Mouse (Mus musculus) embryo, embryonic 11.5 days (tissue): ENCODE measurements around the gene Hist1h2an.
"Not testable (repeated sequence)": the region's sequence is repeated elsewhere in the genome, so short reads cannot be mapped to it uniquely, and the experiment has no call there.

ENCODE experiments used
- DNase-seq: peaks from one replicate; pipeline ENCODE4 v3.0.0-alpha.2; 2012; ENCODE audit warnings: low read depth, low spot score

Gene Hist1h2an

GRCm38 (mm10) chr13:21786899-21787629, at the start of gene Hist1h2an, which contains the start of gene Hist1h2bp:
Gene Hist1h2an, minus strand, starts transcription at chr13:21787218.
Gene Hist1h2bp, plus strand, starts transcription at chr13:21787461.
- peak; percentile 93 for DNase-seq

GRCm38 (mm10) chr13:21833461-21833860, 46.4 kb upstream of the Hist1h2an start, which contains the start of the genes Hist1h2ap and Hist1h2br:
Gene Hist1h2ap, minus strand, starts transcription at chr13:21833507.
Gene Hist1h2br, plus strand, starts transcription at chr13:21833743.
- DNase-seq = not testable (repeated sequence)

DNA sequence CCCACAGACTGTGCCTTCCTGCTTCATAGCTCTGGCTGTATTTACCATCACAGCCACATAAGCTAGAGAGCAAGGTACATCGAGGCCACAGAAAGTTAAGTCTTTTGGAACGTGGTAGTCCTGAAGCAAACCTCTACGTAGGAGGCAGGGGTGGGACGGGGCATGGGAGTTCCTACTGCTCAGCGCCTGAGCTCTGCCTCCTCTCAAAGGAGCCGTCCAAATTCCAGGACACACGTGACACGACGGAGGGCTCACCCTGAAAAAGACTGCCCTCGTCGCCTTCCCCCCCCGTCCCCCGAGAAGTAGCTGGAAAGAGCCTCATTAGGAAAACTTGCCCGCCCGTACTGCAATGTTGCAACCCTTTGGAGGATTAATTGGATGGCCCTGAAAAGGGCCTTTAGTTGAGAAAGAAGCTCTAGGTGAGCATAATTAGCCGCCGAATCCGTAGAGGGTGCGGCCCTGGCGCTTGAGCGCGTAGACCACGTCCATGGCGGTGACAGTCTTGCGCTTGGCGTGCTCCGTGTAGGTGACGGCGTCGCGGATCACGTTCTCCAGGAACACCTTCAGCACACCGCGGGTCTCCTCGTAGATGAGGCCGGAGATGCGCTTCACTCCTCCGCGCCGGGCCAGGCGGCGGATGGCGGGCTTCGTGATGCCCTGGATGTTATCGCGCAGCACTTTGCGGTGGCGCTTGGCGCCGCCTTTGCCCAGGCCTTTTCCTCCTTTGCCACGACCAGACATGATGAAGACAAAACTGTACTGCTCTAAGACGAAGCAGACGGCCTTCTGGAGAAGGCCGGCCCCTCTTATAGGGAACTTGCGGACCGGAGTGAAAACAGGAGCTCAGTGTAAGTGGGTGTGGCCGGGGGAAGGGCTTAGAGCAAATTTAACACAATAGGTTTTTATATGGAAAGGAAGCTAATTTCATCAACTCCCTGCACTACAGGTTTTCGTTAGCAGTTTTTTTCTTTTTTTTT, 44.7 kb upstream of the Hist1h2an start, which contains the start of gene Hist1h4n:
Gene Hist1h4n (minus strand): TSS at position 779 of the 977 bp plus-strand sequence.
- not testable (repeated sequence) for DNase-seq

- DNase-seq = no peak
Observed at GRCm38 (mm10) chr13:21830344-21830743, 43.3 kb upstream of the Hist1h2an start.

DNA sequence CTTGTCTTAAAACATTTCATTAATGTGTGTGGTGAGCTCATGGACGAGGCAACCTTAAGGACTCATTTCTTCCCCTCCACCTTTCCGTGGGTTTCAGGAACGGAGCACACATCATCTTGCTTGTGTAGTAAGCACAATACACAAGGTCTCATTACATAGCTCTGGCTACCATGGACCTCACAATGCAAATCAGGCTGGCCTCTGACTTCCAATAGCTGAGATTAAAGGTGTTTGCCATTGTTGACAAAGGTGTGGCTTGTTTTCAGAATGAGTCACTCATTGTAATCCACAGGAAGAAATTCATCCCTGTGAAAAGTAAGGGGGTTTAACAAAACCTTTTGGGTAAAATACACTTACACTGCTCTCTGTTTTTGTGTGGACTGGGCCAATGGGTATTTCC, 41.5 kb upstream of the Hist1h2an start:
- no peak for DNase-seq

DNA sequence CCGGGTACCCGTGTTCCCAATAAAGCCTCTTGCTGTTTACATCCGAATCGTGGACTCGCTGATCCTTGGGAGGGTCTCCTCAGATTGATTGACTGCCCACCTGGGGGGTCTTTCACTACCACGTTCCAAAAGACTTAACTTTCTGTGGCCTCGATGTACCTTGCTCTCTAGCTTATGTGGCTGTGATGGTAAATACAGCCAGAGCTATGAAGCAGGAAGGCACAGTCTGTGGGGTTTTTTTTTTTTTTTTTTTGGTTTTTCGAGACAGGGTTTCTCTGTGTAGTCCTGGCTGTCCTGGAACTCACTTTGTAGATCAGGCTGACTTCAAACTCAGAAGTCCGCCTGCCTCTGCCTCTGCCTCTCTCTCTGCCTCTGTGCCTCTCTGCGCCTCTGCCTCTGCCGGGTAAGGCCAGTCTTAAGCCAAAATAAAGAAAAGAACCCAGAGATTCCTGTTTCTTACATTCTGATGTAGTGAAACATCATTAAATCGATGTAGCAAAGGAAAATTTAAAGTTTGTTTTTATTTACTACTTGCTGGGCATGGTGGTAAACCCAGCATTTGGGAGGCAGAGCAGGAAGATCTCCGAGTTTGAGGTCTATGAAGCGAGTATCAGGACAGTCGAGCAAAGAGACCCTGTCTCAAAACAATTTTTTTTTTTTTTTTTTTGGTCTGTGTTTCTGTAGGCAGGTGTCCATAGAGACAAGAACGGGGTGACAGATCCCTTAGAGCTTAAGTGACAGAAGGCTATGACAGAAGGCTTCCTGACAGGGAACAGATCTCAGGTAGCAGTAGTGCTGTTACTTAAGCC, 33.3 kb upstream of the Hist1h2an start:
- DNase-seq = not testable (repeated sequence)

DNA sequence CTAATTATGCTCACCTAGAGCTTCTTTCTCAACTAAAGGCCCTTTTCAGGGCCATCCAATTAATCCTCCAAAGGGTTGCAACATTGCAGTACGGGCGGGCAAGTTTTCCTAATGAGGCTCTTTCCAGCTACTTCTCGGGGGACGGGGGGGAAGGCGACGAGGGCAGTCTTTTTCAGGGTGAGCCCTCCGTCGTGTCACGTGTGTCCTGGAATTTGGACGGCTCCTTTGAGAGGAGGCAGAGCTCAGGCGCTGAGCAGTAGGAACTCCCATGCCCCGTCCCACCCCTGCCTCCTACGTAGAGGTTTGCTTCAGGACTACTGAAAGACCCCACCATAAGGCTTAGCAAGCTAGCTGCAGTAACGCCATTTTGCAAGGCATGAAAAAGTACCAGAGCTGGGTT, 25.1 kb upstream of the Hist1h2an start:
- DNase-seq = not testable (repeated sequence)

- not testable (repeated sequence) for DNase-seq
Observed at GRCm38 (mm10) chr13:21811539-21811938, 24.5 kb upstream of the Hist1h2an start, which contains the start of gene Hist1h4m. Gene Hist1h4m, plus strand, starts transcription at chr13:21811746.

- DNase-seq = not testable (repeated sequence)
Observed at GRCm38 (mm10) chr13:21811074-21811473, 24.1 kb upstream of the Hist1h2an start.

DNA sequence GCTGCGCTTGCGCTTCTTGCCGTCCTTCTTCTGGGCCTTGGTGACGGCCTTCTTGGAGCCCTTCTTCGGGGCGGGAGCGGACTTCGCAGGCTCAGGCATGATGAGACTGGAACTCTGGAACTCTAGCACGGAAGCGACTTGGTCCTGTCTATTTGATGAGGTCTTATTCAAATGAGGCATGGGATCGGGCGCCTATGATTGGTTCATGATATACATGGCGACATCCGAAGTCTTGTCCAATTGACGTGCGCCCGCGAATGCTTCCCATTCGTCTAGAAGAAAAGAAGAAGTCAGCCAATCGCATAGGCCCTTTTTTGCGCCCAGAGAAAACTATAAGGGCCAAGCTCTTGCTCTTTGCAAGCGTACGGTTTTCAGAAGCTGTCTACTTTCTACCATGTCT, 23.1 kb upstream of the Hist1h2an start, which contains the start of the genes Hist1h2bq and Hist1h2ao:
Gene Hist1h2bq (minus strand): TSS at position 125 of the 400 bp plus-strand sequence.
Gene Hist1h2ao (plus strand): TSS at position 393 of the 400 bp plus-strand sequence.
- DNase-seq = not testable (repeated sequence)

GRCm38 (mm10) chr13:21803058-21803457, 16.0 kb upstream of the Hist1h2an start:
- DNase-seq = not testable (repeated sequence)

GRCm38 (mm10) chr13:21797163-21797562, 10.1 kb upstream of the Hist1h2an start:
- DNase-seq = not testable (repeated sequence)

DNA sequence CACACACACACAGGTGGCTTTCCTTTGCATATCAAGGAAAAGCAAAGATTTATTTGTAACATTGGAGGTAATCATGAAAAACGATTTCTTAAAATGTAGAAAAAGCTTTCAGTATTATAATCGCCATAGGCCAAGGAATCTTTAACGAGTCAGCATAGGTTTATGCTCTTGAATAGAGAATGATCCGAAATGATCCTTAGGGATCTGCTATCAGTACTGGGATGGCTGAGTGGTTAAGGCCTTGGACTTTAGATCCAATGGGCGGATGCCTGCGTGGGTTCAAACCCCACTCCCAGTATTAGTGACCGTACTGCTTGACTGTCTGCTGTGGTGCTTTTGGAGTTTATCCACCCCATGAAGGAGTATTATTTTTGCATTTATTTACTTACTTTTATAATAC, 8.6 kb upstream of the Hist1h2an start:
- no peak for DNase-seq

DNA sequence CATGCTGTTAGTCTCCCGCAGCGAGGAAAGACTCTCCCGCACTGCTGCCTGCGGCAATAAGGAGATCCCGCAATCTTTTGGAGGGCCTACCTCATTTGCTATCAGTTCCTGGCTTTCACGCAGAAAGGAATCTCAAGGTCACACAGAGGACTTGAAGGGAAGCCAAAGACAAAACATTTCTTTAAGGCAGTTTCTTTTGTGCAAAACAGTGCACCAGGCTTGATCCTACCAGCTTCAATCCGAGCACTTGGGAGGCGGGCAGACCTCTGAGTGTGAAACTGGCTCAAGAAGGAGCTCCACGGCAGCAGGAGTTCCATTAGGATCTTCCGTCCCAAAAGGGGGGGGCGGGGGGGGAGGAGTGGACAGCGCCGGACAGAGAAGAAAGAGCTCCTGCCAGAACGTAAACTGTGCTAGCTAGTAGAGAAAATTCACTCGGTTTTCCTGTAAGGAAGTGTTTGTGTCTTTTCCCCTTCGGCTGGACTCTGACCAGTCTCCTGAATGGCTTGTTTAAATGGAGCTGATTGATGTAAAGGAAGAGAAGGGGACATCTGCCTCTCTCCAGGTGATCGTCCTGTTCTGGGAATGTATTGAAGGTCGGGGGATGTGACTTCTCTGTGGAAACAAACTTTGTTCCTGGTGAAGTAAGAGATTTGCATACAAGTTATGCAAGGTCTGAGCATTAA, 3.7 kb upstream of the Hist1h2an start:
- no peak for DNase-seq

- no peak for DNase-seq
Observed at GRCm38 (mm10) chr13:21789925-21790324, 2.9 kb upstream of the Hist1h2an start.

GRCm38 (mm10) chr13:21787760-21788593, 959 bp upstream of the Hist1h2an start:
- no peak for DNase-seq

DNA sequence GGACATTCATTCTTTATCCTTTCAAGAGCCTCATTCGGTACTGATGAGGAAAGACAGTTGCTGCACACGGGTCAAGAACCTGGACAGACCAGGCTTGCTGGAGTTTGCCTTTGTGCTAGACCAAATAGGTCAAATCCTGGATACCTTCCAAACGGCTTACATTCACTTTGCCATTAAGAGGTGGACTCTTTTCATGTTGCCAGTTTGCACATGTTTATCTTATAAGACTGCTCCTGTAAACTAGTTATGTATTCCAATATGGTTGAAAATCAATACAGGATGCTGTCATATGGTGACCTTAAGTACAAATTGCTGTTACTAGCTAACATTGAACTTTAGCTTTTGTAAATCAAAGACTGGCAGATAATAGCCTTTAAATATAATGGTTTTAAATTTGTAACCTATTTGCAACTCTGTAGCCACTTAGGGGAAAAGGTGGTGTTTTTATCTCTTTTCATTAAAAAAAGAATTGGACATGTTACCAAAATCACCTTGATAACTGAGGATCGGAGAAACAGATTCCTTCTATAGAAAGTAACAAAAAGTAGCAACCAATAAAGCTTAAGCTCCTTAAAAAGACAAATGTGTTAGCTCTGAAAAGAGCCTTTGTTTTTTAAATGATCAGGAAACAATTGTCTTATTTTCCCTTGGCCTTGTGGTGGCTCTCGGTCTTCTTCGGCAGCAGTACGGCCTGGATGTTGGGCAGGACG, 674 bp downstream of the Hist1h2an start:
- DNase-seq = no peak

- DNase-seq = no peak
Observed at GRCm38 (mm10) chr13:21784311-21784710, 2.7 kb downstream of the Hist1h2an start.

DNA sequence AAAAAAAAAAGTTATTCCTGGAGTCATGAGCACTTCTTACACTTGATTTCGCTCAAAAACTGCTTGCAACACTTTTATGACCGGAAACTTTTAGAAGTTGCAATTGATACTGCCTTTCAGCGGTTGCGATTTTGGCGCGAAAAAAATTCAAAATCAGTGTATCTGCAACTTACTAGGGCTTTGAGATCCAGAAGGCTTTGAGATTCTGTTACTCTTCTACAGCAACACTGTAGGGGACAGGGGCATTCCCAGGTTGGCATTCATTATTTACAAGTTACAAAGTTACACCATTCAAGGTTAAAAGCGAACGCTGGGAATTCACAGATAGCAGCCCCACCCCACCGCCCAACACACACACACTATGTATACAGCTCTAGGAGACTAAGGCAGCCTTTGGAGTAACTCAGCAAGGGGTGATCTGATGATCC, 3.3 kb downstream of the Hist1h2an start:
- DNase-seq = no peak
